Mouse (Mus musculus): Measurements from ENCODE around the gene Jsrp1. TPM values are rescaled to one million over a fixed set of nuclear protein-coding genes. Genes with fewer than 3 reads are reported as not detected.

The Jsrp1 gene
- total RNA-seq, 2 experiments from 2014 or later = 4.7 to 7.2 TPM

- DNase-seq = no peak
Observed at GRCm38 (mm10) chr10:80808985-80809632, 4.2 kb downstream of the Jsrp1 start.

- no peak for DNase-seq
Observed at GRCm38 (mm10) chr10:80808099-80808984, 5.0 kb downstream of the Jsrp1 start.

- peak; percentile 84 to 87 for DNase-seq
Observed at GRCm38 (mm10) chr10:80807057-80807627, 6.2 kb downstream of the Jsrp1 start.

GRCm38 (mm10) chr10:80806341-80807056 is 6.8 kb downstream of the Jsrp1 start:
- no peak for DNase-seq

GRCm38 (mm10) chr10:80805925-80806324 is 7.4 kb downstream of the Jsrp1 start:
- peak; percentile 85 to 90 for DNase-seq

GRCm38 (mm10) chr10:80805322-80805721 is 8.0 kb downstream of the Jsrp1 start:
- no peak for DNase-seq

- DNase-seq = no peak
Observed at GRCm38 (mm10) chr10:80804916-80805315, 8.4 kb downstream of the Jsrp1 start, which contains the start of gene Amh. TSS of gene Amh (plus strand) at chr10:80805243.

- no peak for DNase-seq
Observed at GRCm38 (mm10) chr10:80804340-80804739, 9.0 kb downstream of the Jsrp1 start.

- no peak for DNase-seq
Observed at GRCm38 (mm10) chr10:80802996-80803395, 10.3 kb downstream of the Jsrp1 start.

GRCm38 (mm10) chr10:80802204-80802912 is 10.9 kb downstream of the Jsrp1 start:
- no peak for DNase-seq

- DNase-seq = peak in 1 of 2 experiments; percentile 0
Observed at GRCm38 (mm10) chr10:80799070-80799566, 14.2 kb downstream of the Jsrp1 start.

GRCm38 (mm10) chr10:80798150-80799006 is 14.9 kb downstream of the Jsrp1 start, which contains the start of the genes Sf3a2 and Plekhj1:
TSS of gene Sf3a2 (plus strand) at chr10:80798198.
TSS of gene Plekhj1 (minus strand) at chr10:80798626.
- peak; percentile 95 to 96 for DNase-seq

GRCm38 (mm10) chr10:80797186-80798149 is 15.8 kb downstream of the Jsrp1 start:
- no peak for DNase-seq

GRCm38 (mm10) chr10:80796307-80796848 is 16.9 kb downstream of the Jsrp1 start:
- no peak for DNase-seq

GRCm38 (mm10) chr10:80794750-80795149 is 18.5 kb downstream of the Jsrp1 start:
- no peak for DNase-seq

- DNase-seq = no peak
Observed at GRCm38 (mm10) chr10:80793803-80794202, 19.5 kb downstream of the Jsrp1 start.

- DNase-seq = no peak
Observed at GRCm38 (mm10) chr10:80793033-80793784, 20.1 kb downstream of the Jsrp1 start.

Data from adrenal gland, postnatal 36 days (tissue).